Mouse (Mus musculus) hindbrain, embryonic 14.5 days (tissue): ENCODE data around the gene Snx9. TPM values are rescaled to one million over a fixed set of nuclear protein-coding genes. Genes with fewer than 3 reads are reported as not detected.

ENCODE experiments used
- ATAC-seq: fragments of 200-750 bp; cut with Nextera tagmentation; 2 replicates; pipeline ENCODE4 v1.8.0; 2017; ENCODE audit warnings: moderate number of reproducible peaks, mild to moderate bottlenecking, moderate TSS enrichment, moderate library complexity; ENCODE audit not compliant: low FRiP score
- DNase-seq: peaks from one replicate; pipeline ENCODE4 v3.0.0-alpha.2; 2015; ENCODE audit warnings: low spot score
- H3K27ac ChIP-seq: fragments of 300-500 bp; sonication (generic); 2 replicates; pipeline ENCODE4 v1.5.1; 2014; ENCODE audit warnings: mild to moderate bottlenecking, moderate library complexity
- H3K27me3 ChIP-seq: fragments of 300-500 bp; sonication (generic); 2 replicates; pipeline ENCODE4 v1.6.1; 2014; ENCODE audit warnings: mild to moderate bottlenecking, low read length, mixed read lengths; ENCODE audit not compliant: control insufficient read depth, insufficient read depth
- H3K36me3 ChIP-seq: fragments of 300-500 bp; sonication (generic); replicated peaks from 2 replicates; pipeline ENCODE4 v1.6.1; 2014; ENCODE audit not compliant: control insufficient read depth, insufficient read depth
- H3K4me1 ChIP-seq: fragments of 300-500 bp; sonication (generic); replicated peaks from 2 replicates; pipeline ENCODE4 v1.6.1; 2014; ENCODE audit warnings: antibody characterized with exemption, low read length, mixed read lengths; ENCODE audit not compliant: control insufficient read depth, insufficient read depth
- H3K4me2 ChIP-seq: fragments of 300-500 bp; sonication (generic); replicated peaks from 2 replicates; pipeline ENCODE4 v1.6.1; 2014; ENCODE audit warnings: mild to moderate bottlenecking, moderate library complexity
- H3K4me3 ChIP-seq: fragments of 300-500 bp; sonication (generic); replicated peaks from 2 replicates; pipeline ENCODE4 v1.5.1; 2014; ENCODE audit warnings: mild to moderate bottlenecking, low read length
- H3K9ac ChIP-seq: fragments of 300-500 bp; sonication (generic); 2 replicates; pipeline ENCODE4 v1.6.1; 2014
- H3K9me3 ChIP-seq: fragments of 300-500 bp; sonication (generic); 2 replicates; pipeline ENCODE4 v1.6.1; 2016; ENCODE audit warnings: low read length; ENCODE audit not compliant: control insufficient read depth
- WGBS: fragments of 180-500 bp; shearing (Covaris S2); extraction: QIAGEN DNeasy Blood & Tissue Kit; methylation state at CpG from one replicate; pipeline ENCODE4 v1.1.7; 2014; 5-methylcytosine and 5-hydroxymethylcytosine counted together
- polyA plus RNA-seq: library from polyadenylated mRNA; unstranded; fragments of >200 nt; fragmentation: Nextera tagmentation; extraction: Ambion mirVana; gene quantifications from 2 replicates; pipeline ENCODE4 v1.2.1, GENCODE M21; 2014

Snx9 gene
- polyA plus RNA-seq, 1 experiment from 2014 or later = 10.8 TPM

GRCm38 (mm10) chr17:5957097-5957496 is 116.0 kb downstream of the Snx9 start:
- H3K36me3 ChIP-seq = no peaks in the 10 kb centered on the region
- no peak overlapping the region for H3K9ac ChIP-seq
- no peak overlapping the region for H3K27ac ChIP-seq
- no peaks in the 10 kb centered on the region for H3K9me3 ChIP-seq
- 68% methylated on average over 3 of the region's 3 CpGs for WGBS
- no peak overlapping the region for H3K4me2 ChIP-seq
- ATAC-seq (no peak), DNase-seq (no peak)
- no peak overlapping the region for H3K4me3 ChIP-seq
- no peaks in the 10 kb centered on the region for H3K27me3 ChIP-seq
- no peaks in the 10 kb centered on the region for H3K4me1 ChIP-seq

DNA sequence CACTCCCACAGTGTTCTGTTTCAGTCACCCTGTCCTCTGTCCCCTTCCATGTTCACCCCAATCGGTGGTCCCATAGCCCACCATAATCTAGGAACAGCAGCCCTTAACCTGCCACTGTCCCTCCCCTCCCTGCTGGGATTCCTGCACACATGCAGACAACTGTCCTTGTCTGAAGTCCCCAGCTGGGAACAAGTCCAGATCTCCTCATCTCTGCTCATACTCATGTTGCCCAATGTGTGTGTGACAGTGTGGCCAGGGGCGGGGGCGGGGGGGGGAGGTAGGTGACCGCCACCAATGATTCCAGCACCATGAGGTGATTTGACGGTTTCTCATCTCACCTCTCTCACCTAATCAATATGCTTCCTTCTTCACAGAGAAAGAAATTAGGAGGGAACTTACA is 117.1 kb downstream of the Snx9 start:
- Histone ChIP-seq H3K27ac (no peak overlapping the region), H3K36me3 (no peaks in the 10 kb centered on the region), H3K4me2 (no peak overlapping the region), H3K9me3 (no peaks in the 10 kb centered on the region), H3K4me3 (no peak overlapping the region), H3K4me1 (no peaks in the 10 kb centered on the region), H3K27me3 (no peaks in the 10 kb centered on the region), H3K9ac (no peak overlapping the region)
- WGBS = 91% methylated on average over 5 of the region's 5 CpGs
- no peak for ATAC-seq
- DNase-seq = no peak

GRCm38 (mm10) chr17:5958636-5959035 is 117.5 kb downstream of the Snx9 start:
- ATAC-seq (no peak), DNase-seq (no peak)
- Histone ChIP-seq H3K4me1 (no peaks in the 10 kb centered on the region), H3K27me3 (no peaks in the 10 kb centered on the region), H3K4me3 (no peak overlapping the region), H3K27ac (no peak overlapping the region), H3K9ac (no peak overlapping the region), H3K4me2 (no peak overlapping the region), H3K9me3 (no peaks in the 10 kb centered on the region), H3K36me3 (no peaks in the 10 kb centered on the region)
- 84% methylated on average over 10 of the region's 10 CpGs for WGBS

- no peaks in the 10 kb centered on the region for H3K4me1 ChIP-seq
- WGBS = 76% methylated on average over 7 of the region's 7 CpGs
- no peak for ATAC-seq
Measured at GRCm38 (mm10) chr17:5959096-5959495, 118.0 kb downstream of the Snx9 start.

GRCm38 (mm10) chr17:5959802-5960201 is 118.7 kb downstream of the Snx9 start:
- 61% methylated on average over 9 of the region's 9 CpGs for WGBS
- no peak overlapping the region for H3K4me3 ChIP-seq
- no peak for ATAC-seq
- no peaks in the 10 kb centered on the region for H3K4me1 ChIP-seq
- no peak overlapping the region for H3K4me2 ChIP-seq
- H3K9ac ChIP-seq = no peak overlapping the region
- H3K36me3 ChIP-seq = no peaks in the 10 kb centered on the region
- H3K27me3 ChIP-seq = no peaks in the 10 kb centered on the region
- H3K27ac ChIP-seq = no peak overlapping the region
- no peaks in the 10 kb centered on the region for H3K9me3 ChIP-seq
- no peak for DNase-seq

More at GRCm38 (mm10) chr17:5959096-5959495, 118.0 kb downstream of the Snx9 start:
- Histone ChIP-seq H3K9ac (no peak overlapping the region), H3K27me3 (no peaks in the 10 kb centered on the region), H3K36me3 (no peaks in the 10 kb centered on the region), H3K27ac (no peak overlapping the region), H3K9me3 (no peaks in the 10 kb centered on the region), H3K4me2 (no peak overlapping the region), H3K4me3 (no peak overlapping the region)
- no peak for DNase-seq

GRCm38 (mm10) chr17:5963766-5964165 is 122.6 kb downstream of the Snx9 start:
- Histone ChIP-seq H3K27ac (no peak overlapping the region), H3K4me1 (no peaks in the 10 kb centered on the region), H3K4me3 (no peak overlapping the region), H3K36me3 (no peaks in the 10 kb centered on the region), H3K4me2 (no peak overlapping the region), H3K9me3 (no peaks in the 10 kb centered on the region), H3K27me3 (no peaks in the 10 kb centered on the region), H3K9ac (no peak overlapping the region)
- DNase-seq (no peak), ATAC-seq (no peak)
- 93% methylated on average over 8 of the region's 8 CpGs for WGBS

DNA sequence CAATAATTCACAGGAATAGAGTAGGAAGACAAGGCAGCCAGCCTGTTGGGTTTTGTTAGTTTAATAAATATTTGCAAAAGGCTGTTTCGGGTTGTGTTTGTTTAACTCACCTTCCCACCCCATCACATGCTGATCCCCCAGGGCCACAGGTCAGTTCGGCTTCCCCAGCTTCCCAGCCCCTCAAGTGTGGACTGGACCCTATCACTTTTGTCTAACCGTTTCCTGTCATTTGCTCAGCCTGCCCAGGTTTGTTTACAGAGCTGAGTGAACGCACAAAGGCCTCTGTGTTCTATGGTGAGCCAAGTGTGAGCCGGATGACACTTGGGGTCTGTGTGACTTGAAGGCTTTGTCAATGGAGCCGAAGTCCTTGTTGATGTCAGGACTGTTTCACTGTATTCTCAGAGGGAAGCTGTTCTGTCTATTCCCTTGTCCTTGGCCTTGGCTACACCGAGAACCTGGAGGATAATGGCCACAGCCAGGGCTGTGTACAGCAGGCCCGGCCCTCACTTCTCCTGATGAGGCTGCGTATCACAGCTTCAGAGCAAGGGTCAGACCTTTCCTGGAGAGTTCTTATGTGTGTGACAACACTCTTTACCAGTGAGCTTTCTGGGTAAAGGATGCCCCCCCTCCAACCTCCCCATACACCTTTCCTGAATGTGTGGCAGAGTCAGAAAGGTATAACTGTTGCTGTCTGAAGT is 124.1 kb downstream of the Snx9 start:
- WGBS = 67% methylated on average over 9 of the region's 9 CpGs
- Histone ChIP-seq H3K27me3 (no peaks in the 10 kb centered on the region), H3K4me1 (no peaks in the 10 kb centered on the region), H3K9me3 (no peaks in the 10 kb centered on the region), H3K4me2 (no peak overlapping the region), H3K27ac (no peak overlapping the region), H3K9ac (no peak overlapping the region), H3K4me3 (no peak overlapping the region), H3K36me3 (no peaks in the 10 kb centered on the region)
- DNase-seq = no peak
- ATAC-seq = no peak

DNA sequence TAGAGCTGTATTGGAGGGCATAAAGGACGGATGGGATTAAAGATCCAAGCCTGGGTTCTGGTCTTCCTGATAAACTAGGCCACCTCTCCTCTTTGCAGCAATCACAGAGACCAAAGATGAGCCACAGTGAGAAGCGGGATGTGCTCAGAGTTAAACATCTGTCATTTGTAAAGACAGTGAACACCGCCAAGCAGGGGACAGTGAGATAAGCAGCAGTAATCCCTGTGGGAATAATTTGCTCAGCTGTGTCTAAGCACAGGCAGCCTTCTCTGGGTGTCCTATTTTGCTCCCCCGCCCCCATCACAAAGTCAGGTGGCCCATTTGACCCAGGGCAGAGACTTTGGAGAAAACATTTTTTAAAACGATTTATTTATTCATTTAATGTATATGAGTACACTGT is 125.6 kb downstream of the Snx9 start:
- no peaks in the 10 kb centered on the region for H3K4me1 ChIP-seq
- no peak overlapping the region for H3K4me3 ChIP-seq
- H3K9me3 ChIP-seq = no peaks in the 10 kb centered on the region
- H3K9ac ChIP-seq = no peak overlapping the region
- WGBS = 81% methylated on average over 5 of the region's 5 CpGs
- H3K36me3 ChIP-seq = no peaks in the 10 kb centered on the region
- no peak overlapping the region for H3K4me2 ChIP-seq
- H3K27me3 ChIP-seq = no peaks in the 10 kb centered on the region
- DNase-seq = no peak
- ATAC-seq = no peak
- no peak overlapping the region for H3K27ac ChIP-seq

DNA sequence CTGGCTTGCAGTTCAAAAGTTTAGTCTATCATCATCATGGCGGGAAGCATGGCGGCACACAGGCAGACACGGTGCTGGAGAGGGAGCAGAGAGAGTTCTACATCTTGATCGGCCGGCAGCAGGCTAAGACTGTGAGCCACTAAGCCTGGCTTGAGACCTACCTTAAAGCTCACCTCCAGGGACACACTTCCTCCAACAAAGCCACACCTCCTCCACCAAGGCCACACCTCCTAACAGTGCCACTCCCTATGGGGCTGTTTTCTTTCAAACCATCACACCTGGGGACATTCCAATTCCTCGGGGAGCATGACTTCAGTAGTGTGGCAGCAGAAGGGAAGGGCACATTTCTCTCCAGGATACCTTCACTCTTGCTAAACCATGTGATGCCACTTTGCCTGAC is 127.4 kb downstream of the Snx9 start:
- no peak overlapping the region for H3K4me3 ChIP-seq
- H3K27me3 ChIP-seq = no peaks in the 10 kb centered on the region
- H3K9me3 ChIP-seq = no peaks in the 10 kb centered on the region
- no peaks in the 10 kb centered on the region for H3K4me1 ChIP-seq
- no peak overlapping the region for H3K9ac ChIP-seq
- no peak overlapping the region for H3K4me2 ChIP-seq
- DNase-seq = no peak
- no peak for ATAC-seq
- no peaks in the 10 kb centered on the region for H3K36me3 ChIP-seq
- WGBS = 59% methylated on average over 6 of the region's 6 CpGs
- no peak overlapping the region for H3K27ac ChIP-seq

GRCm38 (mm10) chr17:5969246-5969645 is 128.1 kb downstream of the Snx9 start:
- Histone ChIP-seq H3K4me2 (no peak overlapping the region), H3K9ac (no peak overlapping the region), H3K36me3 (no peaks in the 10 kb centered on the region), H3K4me1 (no peaks in the 10 kb centered on the region), H3K9me3 (no peaks in the 10 kb centered on the region), H3K27ac (no peak overlapping the region), H3K27me3 (no peaks in the 10 kb centered on the region), H3K4me3 (no peak overlapping the region)
- DNase-seq (peak; percentile 38), ATAC-seq (no peak; the same call in 1 of the 2 replicates)
- WGBS = 40% methylated on average over 3 of the region's 3 CpGs
